Mouse (Mus musculus): ENCODE data around the gene Pot1a. TPM values are rescaled to one million over a fixed set of nuclear protein-coding genes. Genes with fewer than 3 reads are reported as not detected.

Pot1a gene
- 33.1 and 37.7 TPM in 2 replicates for polyA plus RNA-seq (2015; fragmentation: Nextera tagmentation; extraction: Ambion mirVana)

DNA sequence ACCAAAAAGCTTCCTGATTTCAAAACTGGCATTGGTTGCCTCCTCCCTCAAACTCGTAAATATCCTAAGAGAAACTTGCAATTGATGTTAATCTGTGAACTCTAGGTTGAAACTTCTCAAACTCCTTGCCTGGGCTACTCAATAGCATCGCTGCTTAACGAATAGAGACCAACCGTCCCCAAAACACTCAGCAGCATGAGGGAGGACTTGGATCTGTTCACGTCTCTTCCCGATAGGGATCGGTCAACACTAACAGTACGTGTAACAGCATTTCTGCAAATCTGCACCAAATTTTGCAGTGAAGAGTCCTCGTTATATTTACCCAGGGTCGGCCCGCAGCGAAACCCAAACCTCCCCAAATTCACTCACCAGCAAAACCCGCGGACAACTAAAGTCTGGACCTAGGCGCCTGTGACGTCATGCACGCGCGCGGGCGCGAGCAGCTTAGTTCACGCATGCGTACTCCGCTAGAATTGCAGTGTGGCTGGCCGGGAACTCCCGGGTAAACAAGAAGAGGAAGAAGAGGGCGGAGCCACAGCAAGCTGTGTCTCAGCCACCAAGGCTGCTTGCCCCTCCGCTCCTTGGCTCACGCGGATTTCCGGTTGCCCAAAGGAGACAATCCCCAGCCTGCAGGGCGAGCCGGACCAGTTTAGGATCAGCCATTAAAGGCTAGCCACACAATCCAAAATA, at the start of gene Pot1a:
TSS of gene Pot1a (minus strand) at position 441 of the 690 bp plus-strand sequence.
- no peaks in the 10 kb centered on the region for H3K9me3 ChIP-seq (ENCODE audit: control insufficient read depth, low read length)
- peak within 1 kb of the TSS; percentile 72 for H3K9ac ChIP-seq (replicated peaks; ENCODE audit: low read depth, low read length)
- H3K36me3 ChIP-seq (ENCODE audit: control insufficient read depth, insufficient read depth), result no peaks in the 10 kb centered on the region
- 0% methylated on average over 34 of the region's 34 CpGs for WGBS
- H3K4me2 ChIP-seq (ENCODE audit: low read length), result peak within 1 kb of the TSS; percentile 83
- H3K4me1 ChIP-seq (replicated peaks; ENCODE audit: control insufficient read depth, insufficient read depth, low read length), result peaks cover 10% of the 10 kb centered on the region
- H3K27me3 ChIP-seq (replicated peaks; ENCODE audit: control insufficient read depth, insufficient read depth, low read length), result no peaks in the 10 kb centered on the region
- peak within 1 kb of the TSS; percentile 56 for H3K4me3 ChIP-seq (replicated peaks; ENCODE audit: low read length)
- peak within 1 kb of the TSS; percentile 92 for H3K27ac ChIP-seq (ENCODE audit: low read length)
- peak; percentile 99 for ATAC-seq

DNA sequence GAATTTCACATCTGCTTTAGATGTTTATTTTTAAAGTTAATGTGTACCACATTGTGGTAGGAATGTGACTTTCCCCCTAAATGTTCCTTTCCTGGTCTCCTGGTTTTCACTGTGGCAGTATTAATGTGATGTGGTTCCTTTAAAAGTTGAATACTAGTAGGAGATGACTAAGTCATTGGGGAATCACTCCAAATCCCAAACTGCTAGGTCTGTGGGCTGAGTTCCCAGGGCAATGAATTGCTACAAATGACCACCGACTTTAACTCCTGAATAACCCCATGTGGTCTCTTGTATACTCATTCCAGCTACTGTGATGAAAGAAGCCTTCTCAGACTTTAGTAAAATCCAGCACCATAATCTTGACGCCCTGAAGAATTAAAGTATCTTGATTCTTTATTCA, 27.2 kb upstream of the Pot1a start:
- Histone ChIP-seq H3K27me3 (replicated peaks; ENCODE audit: control insufficient read depth, insufficient read depth, low read length) (no peaks in the 10 kb centered on the region), H3K4me3 (replicated peaks; ENCODE audit: low read length) (no peak overlapping the region), H3K9ac (replicated peaks; ENCODE audit: low read depth, low read length) (no peak overlapping the region), H3K9me3 (ENCODE audit: control insufficient read depth, low read length) (no peaks in the 10 kb centered on the region), H3K27ac (ENCODE audit: low read length) (no peak overlapping the region), H3K4me2 (ENCODE audit: low read length) (no peak overlapping the region), H3K4me1 (replicated peaks; ENCODE audit: control insufficient read depth, insufficient read depth, low read length) (no peaks in the 10 kb centered on the region), H3K36me3 (ENCODE audit: control insufficient read depth, insufficient read depth) (no peaks in the 10 kb centered on the region)
- 35% methylated on average over 2 of the region's 2 CpGs for WGBS
- no peak for ATAC-seq

DNA sequence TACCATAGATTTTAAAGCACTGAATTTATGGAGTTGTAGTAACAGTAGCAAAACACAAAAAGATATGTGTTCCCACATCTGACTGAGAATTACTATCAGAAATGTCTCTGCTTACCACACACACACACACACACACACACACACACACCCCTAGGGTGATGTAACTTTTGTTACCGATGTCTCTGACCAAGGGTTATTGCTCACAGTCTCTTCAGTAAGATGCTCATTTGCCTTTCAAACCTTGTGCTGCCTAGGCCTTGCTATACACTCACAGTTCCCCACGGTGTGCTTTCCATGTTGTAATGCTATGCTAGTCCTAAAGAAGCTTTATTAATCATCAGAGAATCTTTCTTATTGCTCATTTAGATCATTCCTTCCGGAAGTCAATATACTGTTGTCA, 3.0 kb downstream of the Pot1a start:
- H3K27ac ChIP-seq (ENCODE audit: low read length), result no peak overlapping the region
- no peaks in the 10 kb centered on the region for H3K27me3 ChIP-seq (replicated peaks; ENCODE audit: control insufficient read depth, insufficient read depth, low read length)
- H3K4me1 ChIP-seq (replicated peaks; ENCODE audit: control insufficient read depth, insufficient read depth, low read length), result peaks cover 10% of the 10 kb centered on the region
- 86% methylated on average over 3 of the region's 3 CpGs for WGBS
- no peak for ATAC-seq
- H3K4me3 ChIP-seq (replicated peaks; ENCODE audit: low read length), result no peak overlapping the region
- H3K4me2 ChIP-seq (ENCODE audit: low read length), result no peak overlapping the region
- H3K9me3 ChIP-seq (ENCODE audit: control insufficient read depth, low read length), result no peaks in the 10 kb centered on the region
- H3K36me3 ChIP-seq (ENCODE audit: control insufficient read depth, insufficient read depth), result no peaks in the 10 kb centered on the region
- H3K9ac ChIP-seq (replicated peaks; ENCODE audit: low read depth, low read length), result no peak overlapping the region

DNA sequence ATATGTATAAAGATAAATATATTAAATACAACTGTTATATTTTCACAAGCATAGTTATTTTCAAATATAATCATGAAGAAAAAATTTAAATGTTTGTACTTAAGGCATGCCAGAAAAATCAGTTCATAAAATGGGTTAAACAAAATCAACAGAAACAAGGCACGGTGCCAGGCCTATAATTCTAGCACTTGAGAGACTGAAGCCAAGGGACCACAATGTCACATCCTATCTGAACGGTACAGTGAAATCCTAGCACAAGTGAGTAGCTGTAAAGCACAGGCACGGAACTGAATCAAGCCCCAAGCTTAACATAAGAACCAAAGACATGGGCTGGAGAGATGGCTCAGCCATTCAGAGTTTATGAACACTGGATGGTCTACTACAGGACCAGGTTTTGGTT, 6.8 kb downstream of the Pot1a start:
- ATAC-seq, result no peak
- no peak overlapping the region for H3K4me2 ChIP-seq (ENCODE audit: low read length)
- no peaks in the 10 kb centered on the region for H3K27me3 ChIP-seq (replicated peaks; ENCODE audit: control insufficient read depth, insufficient read depth, low read length)
- no peak overlapping the region for H3K9ac ChIP-seq (replicated peaks; ENCODE audit: low read depth, low read length)
- no peak overlapping the region for H3K4me3 ChIP-seq (replicated peaks; ENCODE audit: low read length)
- H3K9me3 ChIP-seq (ENCODE audit: control insufficient read depth, low read length), result no peaks in the 10 kb centered on the region
- WGBS, result 72% methylated on average over 3 of the region's 3 CpGs
- no peaks in the 10 kb centered on the region for H3K36me3 ChIP-seq (ENCODE audit: control insufficient read depth, insufficient read depth)
- peaks cover 3% of the 10 kb centered on the region for H3K4me1 ChIP-seq (replicated peaks; ENCODE audit: control insufficient read depth, insufficient read depth, low read length)
- no peak overlapping the region for H3K27ac ChIP-seq (ENCODE audit: low read length)

DNA sequence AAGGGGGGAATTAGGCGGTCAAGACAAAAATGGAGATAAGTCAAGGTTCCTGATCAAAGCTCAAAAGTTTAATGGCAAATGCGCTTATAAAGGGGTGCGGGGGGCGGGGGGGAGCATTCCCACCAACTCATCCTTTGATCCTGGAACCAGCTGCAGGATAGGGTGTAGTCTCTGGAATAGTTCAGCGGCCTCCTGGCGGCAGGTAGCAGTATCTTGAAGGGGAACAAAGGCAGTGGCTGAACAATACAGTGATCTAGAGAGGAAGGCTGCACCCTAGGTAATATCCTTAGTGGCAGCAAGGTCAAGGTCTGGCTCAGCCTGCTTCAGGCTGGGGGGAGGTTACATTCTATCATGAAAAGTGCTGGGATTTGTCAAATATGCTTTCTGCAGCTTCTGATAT, 7.8 kb downstream of the Pot1a start:
- no peak overlapping the region for H3K4me3 ChIP-seq (replicated peaks; ENCODE audit: low read length)
- H3K4me1 ChIP-seq (replicated peaks; ENCODE audit: control insufficient read depth, insufficient read depth, low read length), result no peaks in the 10 kb centered on the region
- no peaks in the 10 kb centered on the region for H3K27me3 ChIP-seq (replicated peaks; ENCODE audit: control insufficient read depth, insufficient read depth, low read length)
- H3K36me3 ChIP-seq (ENCODE audit: control insufficient read depth, insufficient read depth), result 0 out of 2 replicates have a peak, but pooled peaks cover 3% of the 10 kb centered on the region
- H3K9me3 ChIP-seq (ENCODE audit: control insufficient read depth, low read length), result no peaks in the 10 kb centered on the region
- H3K9ac ChIP-seq (replicated peaks; ENCODE audit: low read depth, low read length), result no peak overlapping the region
- H3K4me2 ChIP-seq (ENCODE audit: low read length), result no peak overlapping the region
- no peak overlapping the region for H3K27ac ChIP-seq (ENCODE audit: low read length)
- 93% methylated on average over 6 of the region's 6 CpGs for WGBS
- ATAC-seq, result no peak

DNA sequence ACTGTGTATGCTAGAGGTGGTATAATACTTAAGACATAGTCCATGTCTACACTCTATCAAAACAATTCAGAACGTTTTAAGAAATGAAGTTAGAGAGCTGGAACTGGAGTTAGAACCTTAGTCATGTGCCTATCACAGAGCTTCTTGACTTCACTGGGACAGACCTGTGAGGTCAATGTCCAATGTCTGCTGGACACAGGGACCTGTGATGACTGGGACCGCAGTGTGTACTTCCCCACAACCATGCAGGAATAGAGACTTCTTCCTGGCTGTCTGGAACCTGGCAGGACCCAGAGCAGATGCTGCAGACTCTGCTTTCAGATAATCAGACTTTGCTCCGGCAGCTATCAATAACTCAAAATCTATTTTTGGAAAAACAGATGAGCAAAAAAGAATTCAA, 40.8 kb downstream of the Pot1a start:
- 88% methylated on average over 3 of the region's 3 CpGs for WGBS
- ATAC-seq, result no peak
- no peaks in the 10 kb centered on the region for H3K27me3 ChIP-seq (replicated peaks; ENCODE audit: control insufficient read depth, insufficient read depth, low read length)

DNA sequence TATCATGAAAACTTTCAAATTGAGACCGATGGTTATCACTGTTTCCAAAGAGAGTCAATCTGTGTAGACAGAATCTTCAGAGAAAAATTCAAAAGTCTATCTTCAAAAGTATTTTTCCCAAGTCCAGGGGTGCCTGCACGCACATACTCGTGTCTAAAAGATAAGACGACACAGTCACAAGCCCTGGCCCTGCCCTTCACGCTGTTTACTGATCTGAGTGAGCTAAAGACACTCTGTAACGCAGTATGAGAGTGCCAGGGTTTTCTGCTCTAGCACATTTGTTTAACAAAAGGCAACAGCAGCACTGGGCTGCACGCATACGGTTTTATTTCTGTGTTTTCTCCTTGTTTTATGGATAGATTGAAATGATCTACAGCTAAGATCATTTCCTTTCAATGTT, 41.5 kb downstream of the Pot1a start:
- H3K36me3 ChIP-seq (ENCODE audit: control insufficient read depth, insufficient read depth), result peaks cover 4% of the 10 kb centered on the region
- H3K4me2 ChIP-seq (ENCODE audit: low read length), result no peak overlapping the region

More for the DNA sequence above, 40.8 kb downstream of the Pot1a start:
- Histone ChIP-seq H3K4me2 (ENCODE audit: low read length) (no peak overlapping the region), H3K9me3 (ENCODE audit: control insufficient read depth, low read length) (no peaks in the 10 kb centered on the region), H3K36me3 (ENCODE audit: control insufficient read depth, insufficient read depth) (0 out of 2 replicates have a peak, but pooled peaks cover 3% of the 10 kb centered on the region), H3K27ac (ENCODE audit: low read length) (no peak overlapping the region), H3K4me1 (replicated peaks; ENCODE audit: control insufficient read depth, insufficient read depth, low read length) (no peaks in the 10 kb centered on the region), H3K4me3 (replicated peaks; ENCODE audit: low read length) (no peak overlapping the region), H3K9ac (replicated peaks; ENCODE audit: low read depth, low read length) (no peak overlapping the region)

DNA sequence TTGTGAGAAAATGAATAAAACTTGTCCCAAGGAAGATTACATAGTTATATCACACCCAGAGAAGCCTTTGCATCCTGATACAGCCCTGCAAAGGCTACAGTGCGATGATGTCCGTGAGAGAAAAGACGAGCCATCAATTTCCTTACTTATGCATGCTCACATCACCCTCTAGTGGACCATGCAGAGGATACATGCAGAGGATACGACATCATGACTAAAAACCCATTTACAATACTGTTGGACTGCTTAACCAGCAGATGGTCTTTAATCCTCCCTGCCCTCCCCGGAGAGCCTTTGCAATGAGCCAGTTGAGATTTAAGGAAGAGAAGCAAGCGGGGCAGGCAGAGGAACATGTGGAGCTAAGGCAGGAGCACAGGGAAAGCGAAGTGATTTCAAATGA, 42.0 kb downstream of the Pot1a start:
- Histone ChIP-seq H3K4me3 (replicated peaks; ENCODE audit: low read length) (no peak overlapping the region), H3K9ac (replicated peaks; ENCODE audit: low read depth, low read length) (no peak overlapping the region), H3K4me2 (ENCODE audit: low read length) (no peak overlapping the region), H3K4me1 (replicated peaks; ENCODE audit: control insufficient read depth, insufficient read depth, low read length) (no peaks in the 10 kb centered on the region), H3K36me3 (ENCODE audit: control insufficient read depth, insufficient read depth) (peaks cover 8% of the 10 kb centered on the region), H3K27ac (ENCODE audit: low read length) (no peak overlapping the region), H3K27me3 (replicated peaks; ENCODE audit: control insufficient read depth, insufficient read depth, low read length) (no peaks in the 10 kb centered on the region), H3K9me3 (ENCODE audit: control insufficient read depth, low read length) (no peaks in the 10 kb centered on the region)
- WGBS, result 45% methylated on average over 7 of the region's 7 CpGs
- ATAC-seq, result peak; percentile 95

More for the DNA sequence above, 41.5 kb downstream of the Pot1a start:
- 0 out of 2 replicates have a peak, but pooled peaks have one; percentile 3 for ATAC-seq
- WGBS, result 84% methylated on average over 8 of the region's 8 CpGs
- H3K27me3 ChIP-seq (replicated peaks; ENCODE audit: control insufficient read depth, insufficient read depth, low read length), result no peaks in the 10 kb centered on the region
- no peak overlapping the region for H3K27ac ChIP-seq (ENCODE audit: low read length)
- no peaks in the 10 kb centered on the region for H3K9me3 ChIP-seq (ENCODE audit: control insufficient read depth, low read length)
- no peak overlapping the region for H3K4me3 ChIP-seq (replicated peaks; ENCODE audit: low read length)
- H3K9ac ChIP-seq (replicated peaks; ENCODE audit: low read depth, low read length), result no peak overlapping the region
- no peaks in the 10 kb centered on the region for H3K4me1 ChIP-seq (replicated peaks; ENCODE audit: control insufficient read depth, insufficient read depth, low read length)

DNA sequence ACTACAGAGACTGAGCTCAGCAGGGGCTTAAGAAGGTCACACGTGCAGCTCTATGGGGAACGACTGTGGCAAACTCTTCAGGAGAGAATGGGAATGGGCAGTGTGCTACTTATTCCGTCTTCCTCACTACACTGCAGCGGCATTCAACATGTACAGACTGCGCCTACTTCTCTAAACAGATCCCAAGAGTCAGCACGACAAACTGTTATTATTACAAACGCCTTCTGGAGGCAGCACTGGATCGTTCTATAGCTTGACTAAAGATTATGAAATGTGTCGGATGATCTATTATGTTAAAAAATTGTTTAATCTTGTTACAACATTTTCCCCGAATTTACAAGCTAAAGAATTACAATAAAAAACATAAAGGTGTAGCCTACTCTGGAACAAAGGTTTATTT, 42.8 kb downstream of the Pot1a start:
- ATAC-seq, result no peak
- WGBS, result 87% methylated on average over 10 of the region's 10 CpGs
- H3K27ac ChIP-seq (ENCODE audit: low read length), result no peak overlapping the region
- no peak overlapping the region for H3K9ac ChIP-seq (replicated peaks; ENCODE audit: low read depth, low read length)
- H3K4me3 ChIP-seq (replicated peaks; ENCODE audit: low read length), result no peak overlapping the region
- no peak overlapping the region for H3K4me2 ChIP-seq (ENCODE audit: low read length)
- no peaks in the 10 kb centered on the region for H3K4me1 ChIP-seq (replicated peaks; ENCODE audit: control insufficient read depth, insufficient read depth, low read length)
- no peaks in the 10 kb centered on the region for H3K27me3 ChIP-seq (replicated peaks; ENCODE audit: control insufficient read depth, insufficient read depth, low read length)
- peaks cover 14% of the 10 kb centered on the region for H3K36me3 ChIP-seq (ENCODE audit: control insufficient read depth, insufficient read depth)
- no peaks in the 10 kb centered on the region for H3K9me3 ChIP-seq (ENCODE audit: control insufficient read depth, low read length)
